Mouse (Mus musculus): ENCODE data around the gene Rab40c.

DNA sequence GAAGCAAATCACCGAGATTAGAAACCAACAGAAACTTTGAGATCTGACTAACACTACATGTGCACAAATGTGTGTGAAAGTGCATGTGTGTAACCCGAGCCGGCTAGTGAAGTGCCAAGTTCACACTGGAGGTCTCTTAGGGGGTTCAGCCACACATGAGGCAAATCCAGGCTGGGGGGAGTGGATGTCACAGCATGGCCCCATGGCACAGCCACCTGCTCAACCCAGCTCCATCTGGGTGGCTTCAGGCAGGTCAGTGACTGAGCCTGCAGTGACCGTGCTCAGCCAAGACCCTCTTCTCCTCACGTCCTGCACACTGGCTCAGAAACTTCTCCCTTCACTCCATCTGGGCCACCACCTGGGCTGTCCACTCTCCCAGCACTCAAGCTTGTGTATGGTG, 30.5 kb upstream of the Rab40c start:
- TF ChIP-seq CTCF (IDR thresholded peaks at IDR 0.05; ENCODE audit: extremely low read depth, insufficient read depth, low read length) = no peak
- TF ChIP-seq POLR2A (IDR thresholded peaks at IDR 0.05; ENCODE audit: extremely low read depth, insufficient read depth, low read length) = no peak
